Mouse (Mus musculus) olfactory bulb, adult 2 months (tissue): ENCODE measurements around the gene Skor1. TPM values are rescaled to one million over a fixed set of nuclear protein-coding genes. Genes with fewer than 3 reads are reported as not detected.

Source experiments
- H3K27ac ChIP-seq: fragments of 200-500 bp; 2 replicates; pipeline ENCODE4 v1.5.1; 2012; ENCODE audit warnings: low read depth, low read length; ENCODE audit not compliant: insufficient read depth
- H3K4me1 ChIP-seq: fragments of 200-500 bp; 2 replicates; pipeline ENCODE4 v1.6.1; 2012; ENCODE audit warnings: low read length; ENCODE audit not compliant: control insufficient read depth, insufficient read depth
- H3K4me3 ChIP-seq: fragments of 200-500 bp; 2 replicates; pipeline ENCODE4 v1.5.1; 2012; ENCODE audit warnings: mild to moderate bottlenecking, low read depth, low read length, moderate library complexity; ENCODE audit not compliant: insufficient read depth
- CTCF ChIP-seq: fragments of 200-500 bp; IDR thresholded peaks from 2 replicates; pipeline ENCODE4 v1.5.1; 2012; ENCODE audit warnings: low read depth, mild to moderate bottlenecking, low read length, moderate library complexity; ENCODE audit not compliant: insufficient read depth
- POLR2A ChIP-seq: fragments of 200-500 bp; IDR thresholded peaks from 2 replicates; pipeline ENCODE4 v1.6.1; 2012; ENCODE audit warnings: mild to moderate bottlenecking, low read depth, low read length, moderate library complexity; ENCODE audit not compliant: insufficient read depth
- WGBS: fragments of 180-500 bp; shearing (Covaris S2); methylation state at CpG from one replicate; pipeline ENCODE4 v1.1.7; 2018; 5-methylcytosine and 5-hydroxymethylcytosine counted together
- polyA plus RNA-seq: library from polyadenylated mRNA; stranded (reverse); fragments of >200 nt; gene quantifications from 2 replicates; pipeline ENCODE4 v1.2.4, GENCODE M21; 2012; ENCODE audit warnings: low replicate concordance; ENCODE audit not compliant: missing spikeins, insufficient read depth, insufficient read length

Skor1 gene
- polyA plus RNA-seq, 1 experiment, result not detected

DNA sequence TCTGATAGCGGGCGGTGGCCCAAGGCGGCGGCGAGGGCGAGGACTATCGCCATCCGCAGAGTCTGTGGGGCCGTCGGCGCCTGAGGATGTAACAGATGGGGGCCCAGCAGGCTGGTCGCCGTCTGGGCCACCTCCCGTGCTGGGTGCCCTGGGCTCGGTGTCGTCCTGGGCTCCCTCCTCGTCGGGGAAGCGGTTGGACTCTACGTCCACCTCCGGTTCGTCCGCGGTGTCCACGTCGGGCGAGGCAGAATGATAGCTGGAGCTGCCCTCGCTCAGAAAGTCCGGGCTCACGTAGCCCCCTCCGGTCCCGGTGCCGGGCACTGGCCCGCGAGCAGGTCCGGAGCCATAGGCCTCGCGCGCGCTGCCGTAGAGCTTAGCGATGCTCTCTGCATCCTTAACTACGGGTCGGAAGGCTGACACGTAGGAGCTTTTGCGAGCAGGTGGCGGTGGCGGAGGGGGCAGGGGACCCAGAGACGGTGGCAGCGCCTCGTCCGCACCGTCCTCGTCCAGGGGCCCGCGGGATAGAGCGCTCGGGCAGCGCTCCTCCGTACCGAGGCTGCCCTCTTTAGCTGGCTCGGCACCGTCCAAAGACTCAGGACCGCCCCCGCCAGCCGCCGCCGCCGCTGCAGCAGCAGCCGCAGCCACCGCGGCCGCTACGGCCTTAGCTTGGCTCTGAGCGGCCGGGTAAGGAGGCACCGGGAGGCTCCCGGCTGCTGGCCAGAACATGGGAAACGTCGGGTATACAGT is 4.1 kb downstream of the Skor1 start:
- TF ChIP-seq POLR2A (no peak), CTCF (no peak)
- Histone ChIP-seq H3K27ac (no peak overlapping the region), H3K4me3 (no peak overlapping the region), H3K4me1 (peaks cover 26% of the 10 kb centered on the region)
- 2% methylated on average over 80 of the region's 80 CpGs for WGBS

DNA sequence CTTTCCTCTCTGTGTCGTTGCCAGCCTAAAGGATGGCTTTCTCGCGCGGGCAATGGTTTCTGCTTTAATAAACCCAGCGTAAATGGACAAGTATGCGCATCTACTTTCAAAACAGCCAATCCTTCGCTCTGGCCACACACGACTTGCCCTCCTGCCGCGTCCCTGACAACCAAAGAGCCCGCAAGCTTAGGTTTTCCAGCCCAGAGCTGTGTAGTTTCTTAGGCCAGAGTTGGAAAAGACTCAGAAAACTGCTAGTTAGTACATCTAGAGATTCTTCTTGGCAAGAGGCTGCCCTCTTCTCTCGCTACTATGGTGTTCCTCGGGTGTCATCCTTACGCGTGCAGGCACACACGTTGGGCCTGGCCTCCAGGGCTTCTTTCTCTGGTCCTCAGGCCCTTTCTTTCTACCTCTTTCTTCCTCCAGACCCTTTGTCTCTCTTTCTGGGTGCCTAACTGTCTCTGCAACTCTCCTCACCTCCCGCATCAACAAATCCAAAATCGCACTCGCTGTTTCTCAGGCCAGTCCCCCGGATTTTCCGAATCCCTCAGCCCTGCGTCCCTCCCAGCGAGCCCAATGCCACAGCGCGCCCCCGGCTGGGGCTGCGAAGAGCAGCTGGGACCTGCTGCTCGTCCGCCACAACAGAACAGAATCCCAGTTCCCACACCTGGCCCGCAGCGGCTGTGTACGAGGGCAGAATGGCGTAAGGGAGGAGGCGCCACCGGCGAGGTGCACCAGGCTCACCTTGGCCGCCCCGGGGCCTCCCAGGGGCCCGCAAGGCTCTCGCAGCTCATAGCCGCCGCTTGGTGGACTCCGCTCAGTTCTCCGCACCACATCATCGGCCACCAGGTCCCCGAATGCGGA is 4.9 kb downstream of the Skor1 start:
- no peak overlapping the region for H3K4me3 ChIP-seq
- TF ChIP-seq POLR2A (no peak), CTCF (no peak)
- 2% methylated on average over 47 of the region's 47 CpGs for WGBS
- peaks cover 22% of the 10 kb centered on the region for H3K4me1 ChIP-seq
- H3K27ac ChIP-seq, result no peak overlapping the region

DNA sequence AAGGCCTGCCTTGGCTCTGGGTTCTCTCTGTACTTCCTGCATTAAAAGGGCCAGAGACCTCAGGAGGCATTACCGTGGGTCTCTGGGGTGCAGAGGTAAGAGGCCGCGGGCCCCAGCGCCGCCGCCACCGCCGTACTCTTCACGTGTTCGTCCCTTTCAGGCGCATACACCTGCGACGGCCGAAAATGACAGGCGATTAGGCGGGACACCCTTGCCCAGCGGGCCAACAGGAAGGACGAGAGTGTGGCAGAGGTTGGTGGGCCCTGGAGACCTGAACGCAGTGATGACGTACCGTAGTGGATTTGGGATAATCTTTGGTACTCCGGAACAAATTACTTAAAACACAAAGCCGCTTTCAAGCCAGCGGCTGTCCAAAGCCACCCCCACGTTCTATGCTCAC is 5.5 kb downstream of the Skor1 start:
- Histone ChIP-seq H3K4me1 (peaks cover 21% of the 10 kb centered on the region), H3K4me3 (no peak overlapping the region), H3K27ac (no peak overlapping the region)
- TF ChIP-seq POLR2A (no peak), CTCF (no peak)
- 1% methylated on average over 25 of the region's 25 CpGs for WGBS

DNA sequence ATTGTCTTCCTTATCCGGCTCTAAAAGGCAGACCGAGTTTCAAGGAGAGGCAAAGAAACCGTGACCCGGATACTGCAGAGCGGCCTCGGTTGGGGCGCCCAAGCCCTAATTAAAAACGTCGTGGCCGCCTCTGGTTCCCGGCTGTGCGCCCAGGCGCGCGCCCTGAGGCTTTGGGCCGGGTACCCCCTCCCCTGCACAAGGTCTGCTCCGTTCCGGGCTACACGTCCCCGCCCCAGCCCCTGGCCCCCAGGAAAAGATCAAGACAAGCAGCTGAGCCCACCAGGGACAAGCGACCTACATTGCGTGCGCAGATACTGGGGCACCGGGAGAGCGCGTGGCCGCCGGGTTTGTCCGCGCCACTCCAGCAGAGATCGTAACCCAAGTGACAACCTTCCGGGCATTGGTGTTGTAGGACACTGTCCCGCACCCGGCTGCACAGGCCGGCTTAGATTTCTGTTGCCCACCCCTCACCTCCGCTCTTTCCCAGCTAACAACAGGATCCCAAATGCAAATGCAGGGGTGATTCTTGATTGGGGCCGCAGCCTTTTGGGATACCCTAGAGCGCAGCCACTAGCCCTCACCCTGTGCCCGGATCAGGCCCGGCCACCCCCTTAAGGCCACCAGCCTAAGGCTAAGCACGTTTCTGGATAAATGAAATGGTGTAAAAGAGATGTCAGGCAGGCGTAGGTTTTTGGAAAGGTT is 6.3 kb downstream of the Skor1 start:
- TF ChIP-seq CTCF, result no peak
- TF ChIP-seq POLR2A, result no peak
- WGBS, result 3% methylated on average over 42 of the region's 42 CpGs
- no peak overlapping the region for H3K27ac ChIP-seq
- H3K4me3 ChIP-seq, result no peak overlapping the region
- peaks cover 20% of the 10 kb centered on the region for H3K4me1 ChIP-seq

DNA sequence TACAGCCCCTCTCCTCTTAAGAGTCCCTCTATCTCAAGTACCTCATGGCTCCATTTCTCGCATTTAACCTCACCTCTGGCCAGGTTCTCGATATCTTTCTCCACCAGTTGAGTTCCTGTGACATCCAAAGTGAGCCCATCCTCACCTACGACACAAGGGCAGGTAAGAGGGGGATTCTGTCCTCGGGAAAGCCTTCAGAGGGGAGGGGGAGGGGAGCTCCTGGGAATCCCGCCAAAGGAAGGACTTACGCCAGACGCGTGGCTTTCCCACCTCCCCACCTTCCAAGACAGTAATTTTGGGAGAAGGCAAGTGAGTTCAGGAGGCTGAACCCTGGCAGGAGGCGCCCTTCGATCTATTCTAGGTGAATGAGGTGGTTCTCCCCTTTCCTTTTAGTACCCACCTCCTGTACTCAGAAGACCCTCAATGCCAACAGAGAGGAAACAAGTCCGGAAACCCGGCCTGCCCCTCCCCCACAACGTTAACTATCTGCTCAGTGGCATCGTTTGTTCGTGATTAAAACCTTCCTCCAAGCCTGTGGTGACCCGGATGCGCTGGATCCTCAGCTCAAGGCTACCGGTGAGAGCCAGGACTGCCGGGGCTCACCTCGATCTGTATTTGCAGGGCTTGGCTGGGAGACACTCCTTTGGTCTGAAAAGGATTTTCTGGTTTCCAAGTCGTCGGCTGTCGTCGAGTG is 7.0 kb downstream of the Skor1 start:
- H3K4me1 ChIP-seq, result peaks cover 20% of the 10 kb centered on the region
- no peak overlapping the region for H3K27ac ChIP-seq
- no peak overlapping the region for H3K4me3 ChIP-seq
- WGBS, result 2% methylated on average over 24 of the region's 24 CpGs
- TF ChIP-seq POLR2A (no peak), CTCF (no peak)

DNA sequence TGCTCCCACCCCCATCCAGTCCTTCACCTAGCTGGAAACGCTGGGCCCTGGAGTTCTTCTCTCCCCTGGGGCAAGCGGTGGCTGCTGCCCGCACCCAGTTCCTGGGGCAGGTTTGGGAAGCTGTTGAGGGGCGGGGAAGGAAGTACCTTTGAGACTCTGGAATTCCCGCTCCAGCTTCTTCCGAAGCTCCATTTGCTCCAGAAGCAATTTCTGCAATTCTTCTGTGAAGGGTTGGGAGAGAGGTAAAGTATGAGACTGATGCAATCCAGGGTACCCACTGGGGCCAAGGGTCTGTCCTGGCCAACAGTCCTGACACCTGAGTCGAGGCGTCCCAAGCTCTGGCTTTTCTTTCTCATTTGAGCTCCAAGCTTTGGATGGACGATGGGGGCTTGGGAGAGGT is 8.6 kb downstream of the Skor1 start:
- Histone ChIP-seq H3K4me1 (peaks cover 7% of the 10 kb centered on the region), H3K27ac (no peak overlapping the region), H3K4me3 (no peak overlapping the region)
- WGBS, result 5% methylated on average over 9 of the region's 9 CpGs
- TF ChIP-seq CTCF, result no peak
- no peak for TF ChIP-seq POLR2A

DNA sequence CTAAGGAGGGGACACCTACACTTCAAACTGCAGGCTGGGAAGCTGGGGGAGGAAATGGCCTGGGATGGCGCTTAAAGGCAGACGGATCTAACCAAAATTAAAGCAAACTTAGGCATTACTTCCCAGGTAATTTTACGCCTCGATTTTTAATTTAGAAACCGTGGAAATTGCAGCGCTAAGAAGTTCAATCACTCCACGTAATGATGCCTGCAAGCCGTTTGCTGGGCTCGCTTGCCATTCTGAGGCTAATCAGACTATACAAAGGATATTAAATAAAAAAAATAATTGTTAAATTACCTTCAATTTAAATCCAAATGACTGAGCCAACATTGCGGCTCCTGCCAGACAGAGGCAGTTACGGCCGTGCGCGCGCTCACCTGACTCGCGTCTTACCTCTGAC is 9.1 kb downstream of the Skor1 start:
- no peak for TF ChIP-seq CTCF
- TF ChIP-seq POLR2A, result no peak
- Histone ChIP-seq H3K27ac (no peak overlapping the region), H3K4me3 (no peak overlapping the region), H3K4me1 (peaks cover 5% of the 10 kb centered on the region)
- 10% methylated on average over 17 of the region's 17 CpGs for WGBS

DNA sequence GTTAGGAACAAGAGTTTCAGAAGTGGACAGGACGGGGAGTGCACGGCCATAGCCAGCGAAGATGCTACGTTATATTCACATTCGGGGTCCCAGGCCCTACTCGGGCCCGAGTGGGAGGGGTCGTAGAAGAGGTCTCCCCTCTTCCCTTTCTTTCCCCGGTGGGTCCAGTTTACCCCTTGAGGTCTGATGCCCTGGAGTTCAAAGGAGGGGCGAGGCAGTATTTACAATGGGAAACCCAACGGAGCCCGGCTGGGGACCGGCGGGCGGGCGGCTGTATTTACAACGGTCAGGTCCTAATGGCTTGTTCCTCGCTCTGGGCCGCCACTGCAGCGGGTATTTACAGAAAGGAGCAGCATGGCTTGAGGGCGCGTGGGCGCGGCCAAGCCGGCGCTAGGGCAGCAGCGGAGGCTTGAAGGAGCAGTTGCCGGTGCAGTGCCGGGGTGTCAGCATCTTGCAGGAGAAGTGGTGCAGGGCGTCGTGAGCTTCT is 10.2 kb downstream of the Skor1 start:
- Histone ChIP-seq H3K4me1 (peaks cover 8% of the 10 kb centered on the region), H3K27ac (no peak overlapping the region), H3K4me3 (no peak overlapping the region)
- TF ChIP-seq POLR2A, result no peak
- TF ChIP-seq CTCF, result no peak
- 3% methylated on average over 31 of the region's 31 CpGs for WGBS

DNA sequence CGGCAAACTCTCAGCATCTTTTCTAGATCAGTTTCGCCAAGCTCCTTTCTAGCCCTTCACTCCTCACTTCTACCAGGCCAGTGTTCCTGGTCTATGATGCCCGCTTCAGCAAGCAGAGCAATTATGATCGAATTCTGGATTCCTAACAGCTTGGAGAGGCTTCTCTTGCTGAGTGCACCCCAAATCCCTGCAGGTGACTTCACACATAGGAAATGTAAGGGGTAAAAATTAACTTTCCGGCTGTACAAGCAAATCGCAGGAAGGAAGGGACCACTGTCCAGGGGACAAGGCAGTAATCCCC is 11.2 kb downstream of the Skor1 start:
- Histone ChIP-seq H3K4me1 (peaks cover 8% of the 10 kb centered on the region), H3K4me3 (no peak overlapping the region), H3K27ac (no peak overlapping the region)
- 11% methylated on average over 6 of the region's 6 CpGs for WGBS
- no peak for TF ChIP-seq POLR2A
- no peak for TF ChIP-seq CTCF
